Mouse (Mus musculus) adrenal gland, postnatal 10 days (tissue): ENCODE measurements around the gene Eif2b5. TPM values are rescaled to one million over a fixed set of nuclear protein-coding genes. Genes with fewer than 3 reads are reported as not detected.

ENCODE experiments used
- DNase-seq: peaks from one replicate; pipeline ENCODE4 v3.0.0; 2021; ENCODE audit warnings: mixed read lengths
- total RNA-seq, 2 experiments: library from RNA; stranded (reverse); gene quantifications; 2 replicates each; pipeline ENCODE4 v1.2.3; 2021

Gene Eif2b5
- total RNA-seq, 2 experiments from 2014 or later: 56.6 to 61.4 TPM

DNA sequence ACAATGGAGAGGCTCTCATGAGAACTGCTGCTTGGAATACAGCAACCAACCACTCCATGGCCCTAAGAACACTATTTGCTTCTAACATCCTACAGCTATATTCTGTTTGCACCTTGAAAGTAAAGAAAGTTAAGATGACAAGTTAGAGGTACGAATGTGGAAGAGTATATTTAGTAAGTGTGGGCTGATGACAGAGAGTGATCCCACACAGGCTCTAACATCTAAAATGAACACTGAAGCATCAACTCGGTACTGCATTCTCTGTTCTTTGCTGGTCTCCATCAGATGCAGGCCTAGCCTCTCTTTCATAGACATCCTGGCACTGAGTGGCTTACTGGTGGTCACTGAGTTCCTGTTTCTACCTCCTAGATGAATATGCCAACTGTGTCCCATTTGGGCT lies 9.4 kb upstream of the Eif2b5 start:
- DNase-seq: no peak

- peak; percentile 54 for DNase-seq
Measured at GRCm38 (mm10) chr16:20490581-20490980, 8.0 kb upstream of the Eif2b5 start.

DNA sequence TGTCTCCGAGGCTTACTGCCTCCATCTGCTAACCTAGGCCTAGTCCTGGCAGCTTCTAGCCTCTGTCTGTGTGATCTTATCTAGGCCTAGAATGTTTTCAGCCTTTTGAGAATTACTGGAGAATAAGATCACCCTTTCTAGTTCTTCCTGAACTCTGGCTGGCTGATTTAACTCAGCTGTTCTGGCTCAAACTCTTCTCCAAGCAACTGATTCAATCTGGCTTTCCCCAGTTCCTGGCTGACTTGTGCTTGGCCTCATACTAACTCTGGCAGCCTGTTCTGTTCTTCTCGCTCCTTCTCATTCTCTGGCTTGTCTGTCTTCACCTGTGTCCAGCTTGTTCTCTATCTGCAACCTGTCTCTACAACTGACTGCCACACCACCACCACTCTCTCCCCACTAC lies 7.3 kb upstream of the Eif2b5 start:
- DNase-seq: no peak

DNA sequence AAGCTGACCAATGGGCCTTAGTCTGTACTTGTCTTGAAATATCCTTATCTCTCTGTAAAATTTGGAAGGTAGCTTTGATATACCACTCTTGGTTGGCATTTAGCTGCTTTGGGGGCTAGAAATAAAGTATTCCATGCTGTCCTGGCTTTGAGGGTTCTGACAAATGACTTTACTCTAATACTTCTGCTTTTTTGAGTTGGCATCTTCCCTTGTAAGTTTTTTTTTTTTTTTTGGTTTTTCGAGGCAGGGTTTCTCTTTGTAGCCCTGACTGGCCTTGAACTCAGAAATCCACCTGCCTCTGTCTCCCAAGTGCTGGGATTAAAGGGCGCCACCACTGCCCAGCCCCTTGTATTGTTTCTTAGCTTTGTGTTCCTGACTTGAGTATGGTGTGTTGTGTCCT lies 5.2 kb upstream of the Eif2b5 start:
- DNase-seq: no peak

DNA sequence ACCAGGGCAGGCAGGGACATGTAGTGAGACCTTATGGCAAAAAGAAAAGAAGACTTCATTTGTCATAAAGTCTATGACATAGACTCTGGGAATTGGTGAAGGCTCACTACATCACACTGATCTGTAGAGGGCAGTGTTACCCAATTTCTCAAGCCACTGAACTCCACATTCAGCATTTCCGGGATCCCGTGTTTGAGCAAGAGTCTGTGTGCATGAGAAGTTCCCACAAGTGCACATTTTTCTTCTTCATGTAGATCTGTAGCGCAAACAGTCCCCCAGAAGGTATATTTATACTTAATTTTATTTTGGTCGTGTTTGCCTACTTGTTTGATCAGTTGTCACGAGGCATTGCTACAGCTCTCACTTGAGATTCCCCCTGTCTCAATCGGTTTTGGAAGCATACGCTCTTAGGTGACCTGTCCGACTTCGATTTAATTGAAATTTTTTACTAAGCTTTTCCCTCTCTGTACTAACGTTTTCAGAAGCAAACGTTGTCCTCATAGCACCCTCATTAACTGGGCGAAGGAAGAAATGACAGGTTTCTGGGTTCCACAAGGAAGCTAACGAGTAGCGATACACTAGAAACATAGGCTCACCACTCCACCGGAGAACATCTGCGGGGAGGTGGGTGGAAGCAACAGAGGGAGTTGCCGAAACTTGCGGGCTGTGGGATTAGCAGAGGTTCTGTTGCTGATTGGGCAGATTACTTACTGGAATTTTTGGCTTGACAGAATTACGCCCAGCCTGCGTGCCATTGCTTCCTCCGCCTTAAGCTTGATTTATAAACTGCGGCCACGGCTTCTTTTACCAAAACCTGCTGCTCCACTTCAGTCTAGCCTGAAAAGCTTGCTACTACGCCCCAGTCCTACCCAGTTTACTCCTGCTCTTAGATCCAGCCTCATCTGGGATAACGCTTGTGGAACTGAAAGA lies 1.7 kb upstream of the Eif2b5 start:
- peak; percentile 61 for DNase-seq

- no peak for DNase-seq
Measured at GRCm38 (mm10) chr16:20497980-20498676, 489 bp upstream of the Eif2b5 start.

GRCm38 (mm10) chr16:20506000-20506399 lies 7.4 kb downstream of the Eif2b5 start:
- DNase-seq: no peak

GRCm38 (mm10) chr16:20509349-20509748 lies 10.7 kb downstream of the Eif2b5 start:
- peak; percentile 56 for DNase-seq

DNA sequence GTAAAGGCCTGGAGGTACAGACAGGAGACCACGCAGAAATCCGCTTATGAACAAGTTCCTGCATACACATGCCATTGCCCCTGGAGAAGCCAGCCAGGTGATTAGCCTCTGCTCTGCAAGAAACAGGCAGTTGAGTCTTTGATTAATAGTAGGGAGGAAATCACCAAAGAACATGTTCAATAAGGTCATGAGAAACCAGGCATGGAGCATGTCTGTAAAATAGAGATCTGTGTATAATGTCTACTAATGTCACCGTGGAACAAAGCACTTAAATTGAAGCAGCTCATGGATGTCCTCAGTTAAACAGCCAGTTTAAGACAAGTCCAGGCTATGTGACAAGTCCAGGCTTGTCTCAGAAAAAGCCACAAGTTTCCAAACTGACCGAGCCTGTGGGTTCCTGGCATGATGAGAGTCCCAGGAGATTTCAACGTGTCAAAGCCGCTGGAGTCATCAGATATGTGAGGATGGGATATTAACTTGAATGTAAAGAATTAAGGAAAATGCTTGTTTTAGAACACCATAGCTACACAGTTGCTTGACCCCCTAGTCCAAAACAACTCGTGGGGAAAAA lies 12.7 kb downstream of the Eif2b5 start:
- no peak for DNase-seq

GRCm38 (mm10) chr16:20516032-20516431 lies 17.4 kb downstream of the Eif2b5 start:
- DNase-seq: no peak

GRCm38 (mm10) chr16:20516726-20517201 lies 18.1 kb downstream of the Eif2b5 start, which contains the start of gene Dvl3:
Dvl3 (plus strand) TSS chr16:20516982.
- DNase-seq: peak; percentile 96

- peak; percentile 59 for DNase-seq
Measured at GRCm38 (mm10) chr16:20517216-20517615, 18.6 kb downstream of the Eif2b5 start.

- DNase-seq: peak; percentile 45
Measured at GRCm38 (mm10) chr16:20517701-20518374, 19.2 kb downstream of the Eif2b5 start.

DNA sequence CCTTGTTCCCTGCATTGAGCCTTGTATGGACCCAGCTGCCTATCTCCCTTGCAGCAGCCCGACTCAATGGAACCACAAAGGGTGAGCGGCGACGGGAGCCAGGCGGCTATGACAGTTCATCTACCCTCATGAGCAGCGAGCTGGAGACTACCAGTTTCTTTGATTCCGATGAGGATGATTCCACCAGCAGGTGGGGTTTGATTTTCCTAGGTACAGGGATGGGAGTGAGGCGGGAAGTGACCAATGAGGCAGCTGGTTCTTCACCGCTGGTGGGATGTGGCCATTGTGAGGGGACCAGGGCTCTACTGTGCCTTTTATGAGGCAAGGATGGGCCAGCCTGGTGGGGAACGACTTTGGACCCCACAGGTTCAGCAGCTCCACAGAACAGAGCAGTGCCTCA lies 25.3 kb downstream of the Eif2b5 start:
- no peak for DNase-seq

- DNase-seq: no peak
Measured at GRCm38 (mm10) chr16:20528779-20529178, 30.2 kb downstream of the Eif2b5 start.

DNA sequence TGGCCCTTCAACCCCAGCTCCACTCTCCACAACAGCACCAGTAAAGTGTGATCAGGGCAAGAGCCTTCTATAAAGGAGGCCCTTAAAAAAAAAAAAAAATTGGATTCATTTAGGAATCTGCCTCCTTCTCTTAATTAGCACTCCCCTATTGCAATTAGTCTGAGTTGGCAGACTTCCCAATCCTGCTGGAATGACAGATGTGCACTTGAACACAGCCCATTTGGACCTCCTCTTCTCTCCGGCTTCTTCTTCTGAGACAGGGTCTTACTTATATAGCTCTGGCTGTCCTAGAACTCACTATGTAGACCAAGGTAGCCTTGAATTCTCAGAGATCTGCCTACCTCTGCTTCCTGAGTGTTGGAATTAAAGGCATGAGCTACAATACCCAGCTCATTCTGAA lies 30.8 kb downstream of the Eif2b5 start:
- no peak for DNase-seq

DNA sequence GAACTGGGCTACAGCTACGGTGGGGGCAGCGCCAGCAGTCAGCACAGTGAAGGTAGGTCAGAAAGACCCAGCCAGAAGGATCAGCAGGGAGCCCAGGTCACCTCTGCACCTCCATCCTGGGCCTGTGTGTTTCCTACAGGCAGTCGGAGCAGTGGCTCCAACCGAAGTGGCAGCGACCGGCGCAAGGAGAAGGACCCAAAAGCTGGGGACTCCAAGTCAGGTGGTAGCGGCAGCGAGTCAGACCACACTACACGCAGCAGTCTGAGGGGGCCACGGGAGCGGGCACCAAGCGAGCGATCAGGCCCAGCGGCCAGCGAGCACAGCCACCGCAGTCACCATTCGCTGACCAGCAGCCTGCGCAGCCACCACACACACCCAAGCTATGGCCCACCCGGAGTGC lies 32.3 kb downstream of the Eif2b5 start:
- DNase-seq: no peak

GRCm38 (mm10) chr16:20534617-20535295 lies 36.1 kb downstream of the Eif2b5 start:
- DNase-seq: no peak

- DNase-seq: peak; percentile 95
Measured at GRCm38 (mm10) chr16:20535296-20536080, 36.9 kb downstream of the Eif2b5 start, which contains the start of gene Ap2m1. Ap2m1 (plus strand) TSS chr16:20535478.

- DNase-seq: no peak
Measured at GRCm38 (mm10) chr16:20536081-20536665, 37.6 kb downstream of the Eif2b5 start.
